Mouse (Mus musculus) heart, adult 8-10 months (tissue): ENCODE measurements around the gene Hist2h2bb. TPM values are rescaled to one million over a fixed set of nuclear protein-coding genes. Genes with fewer than 3 reads are reported as not detected.
A peak's percentile ranks its signal among the peaks of the same experiment; 100 is the strongest.
"Not testable (repeated sequence)": the region's sequence is repeated elsewhere in the genome, so short reads cannot be mapped to it uniquely, and the experiment has no call there.

Experiments
- DNase-seq: peaks from one replicate; pipeline ENCODE4 v3.0.0; 2022; ENCODE audit warnings: low spot score
- total RNA-seq, 4 experiments: library from RNA; stranded (reverse); gene quantifications; 2 replicates each; pipeline ENCODE4 v1.2.4; 2022

Gene Hist2h2bb
- total RNA-seq: 10 to 100 TPM; 28.0 to 42.3 (median 33.7) TPM

GRCm38 (mm10) chr3:96269511-96270474 is at the start of gene Hist2h2bb:
Gene Hist2h2bb, plus strand, starts transcription at chr3:96269752.
- DNase-seq: peak; percentile 96

- DNase-seq: not testable (repeated sequence)
Observed at GRCm38 (mm10) chr3:96220131-96220764, 49.3 kb upstream of the Hist2h2bb start.

- DNase-seq: peak; percentile 96
Observed at GRCm38 (mm10) chr3:96220765-96221639, 48.5 kb upstream of the Hist2h2bb start, which contains the start of the genes Hist2h2ac and Hist2h2be. Gene Hist2h2ac, minus strand, starts transcription at chr3:96220880. Gene Hist2h2be, plus strand, starts transcription at chr3:96221119.

- DNase-seq: no peak
Observed at GRCm38 (mm10) chr3:96221640-96222038, 47.9 kb upstream of the Hist2h2bb start.

GRCm38 (mm10) chr3:96222774-96223173 is 46.8 kb upstream of the Hist2h2bb start:
- DNase-seq: no peak

- DNase-seq: no peak
Observed at GRCm38 (mm10) chr3:96225421-96225820, 44.1 kb upstream of the Hist2h2bb start.

- peak; percentile 47 for DNase-seq
Observed at GRCm38 (mm10) chr3:96226695-96227648, 42.6 kb upstream of the Hist2h2bb start.

GRCm38 (mm10) chr3:96228828-96229227 is 40.7 kb upstream of the Hist2h2bb start:
- no peak for DNase-seq

- no peak for DNase-seq
Observed at GRCm38 (mm10) chr3:96230404-96230803, 39.1 kb upstream of the Hist2h2bb start.

GRCm38 (mm10) chr3:96230910-96231757 is 38.4 kb upstream of the Hist2h2bb start:
- DNase-seq: no peak

- no peak for DNase-seq
Observed at GRCm38 (mm10) chr3:96231758-96232120, 37.8 kb upstream of the Hist2h2bb start.

GRCm38 (mm10) chr3:96234914-96235313 is 34.6 kb upstream of the Hist2h2bb start:
- DNase-seq: no peak

- DNase-seq: no peak
Observed at GRCm38 (mm10) chr3:96235836-96236235, 33.7 kb upstream of the Hist2h2bb start.

GRCm38 (mm10) chr3:96236834-96237334 is 32.7 kb upstream of the Hist2h2bb start:
- no peak for DNase-seq

- DNase-seq: no peak
Observed at GRCm38 (mm10) chr3:96237335-96237903, 32.1 kb upstream of the Hist2h2bb start.

GRCm38 (mm10) chr3:96237904-96238511 is 31.5 kb upstream of the Hist2h2bb start:
- no peak for DNase-seq

- DNase-seq: not testable (repeated sequence)
Observed at GRCm38 (mm10) chr3:96238954-96239793, 30.4 kb upstream of the Hist2h2bb start, which contains the start of gene Hist2h3c2. Gene Hist2h3c2, minus strand, starts transcription at chr3:96239127.
